Mouse (Mus musculus) midbrain, embryonic 16.5 days (tissue): Measurements from ENCODE around the gene Slc35e3. TPM values are rescaled to one million over a fixed set of nuclear protein-coding genes. Genes with fewer than 3 reads are reported as not detected.

Source experiments
- ATAC-seq: fragments of 200-750 bp; cut with Nextera tagmentation; 2 replicates; pipeline ENCODE4 v1.8.0; 2017; ENCODE audit warnings: moderate TSS enrichment
- H3K27ac ChIP-seq: fragments of 300-500 bp; sonication (generic); 2 replicates; pipeline ENCODE4 v1.5.1; 2014; ENCODE audit warnings: mild to moderate bottlenecking, low read length, mixed read lengths
- H3K27me3 ChIP-seq: fragments of 300-500 bp; sonication (generic); 2 replicates; pipeline ENCODE4 v1.6.1; 2014; ENCODE audit warnings: low read depth, low read length, mixed read lengths; ENCODE audit not compliant: control insufficient read depth, insufficient read depth
- H3K36me3 ChIP-seq: fragments of 300-500 bp; sonication (generic); 2 replicates; pipeline ENCODE4 v1.6.1; 2014; ENCODE audit warnings: mild to moderate bottlenecking, low read length, moderate library complexity, mixed read lengths; ENCODE audit not compliant: control insufficient read depth, insufficient read depth
- H3K4me1 ChIP-seq: fragments of 300-500 bp; sonication (generic); 2 replicates; pipeline ENCODE4 v1.6.1; 2014; ENCODE audit warnings: mild to moderate bottlenecking, low read length, mixed read lengths; ENCODE audit not compliant: control insufficient read depth, insufficient read depth
- H3K4me2 ChIP-seq: fragments of 300-500 bp; sonication (generic); 2 replicates; pipeline ENCODE4 v1.6.1; 2014; ENCODE audit warnings: mild to moderate bottlenecking, low read length, mixed read lengths
- H3K4me3 ChIP-seq: fragments of 300-500 bp; sonication (generic); 2 replicates; pipeline ENCODE4 v1.5.1; 2014; ENCODE audit warnings: low read depth, mild to moderate bottlenecking, low read length, moderate library complexity, mixed read lengths
- H3K9ac ChIP-seq: fragments of 300-500 bp; sonication (generic); 2 replicates; pipeline ENCODE4 v1.6.1; 2014; ENCODE audit warnings: low read depth, low read length, mixed read lengths
- H3K9me3 ChIP-seq: fragments of 300-500 bp; sonication (generic); replicated peaks from 2 replicates; pipeline ENCODE4 v1.6.1; 2014; ENCODE audit warnings: mild to moderate bottlenecking, low read length, mixed read lengths; ENCODE audit not compliant: control insufficient read depth, poor library complexity, severe bottlenecking
- WGBS: fragments of 180-500 bp; shearing (Covaris S2); extraction: QIAGEN DNeasy Blood & Tissue Kit; methylation state at CpG from one replicate; pipeline ENCODE4 v1.1.7; 2014; 5-methylcytosine and 5-hydroxymethylcytosine counted together
- polyA plus RNA-seq: library from polyadenylated mRNA; unstranded; fragments of >200 nt; fragmentation: Nextera tagmentation; extraction: Ambion mirVana; gene quantifications from 2 replicates; pipeline ENCODE4 v1.2.1, GENCODE M21; 2015

Gene Slc35e3
- polyA plus RNA-seq, 1 experiment from 2014 or later = 34.8 TPM

DNA sequence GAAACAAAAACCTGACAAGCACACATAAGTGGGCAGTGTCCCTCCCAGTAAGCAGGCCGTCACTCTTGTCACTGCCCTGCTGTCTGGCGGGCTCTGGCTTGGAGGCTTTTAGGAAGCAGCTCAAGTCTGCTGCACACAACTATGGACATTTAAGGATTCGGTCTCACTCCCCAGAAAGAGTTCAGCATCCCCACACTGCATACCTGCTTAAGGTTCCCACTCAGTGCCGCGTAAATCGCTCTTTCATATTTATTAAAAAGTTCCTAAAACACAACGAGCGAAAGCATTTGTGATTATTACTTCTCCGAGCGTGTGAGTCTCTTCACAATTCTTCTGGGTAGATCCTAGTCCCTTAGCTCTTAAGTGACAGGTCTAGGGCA, 25.0 kb upstream of the Slc35e3 start:
- H3K9ac ChIP-seq = no peak overlapping the region
- H3K36me3 ChIP-seq = peaks cover 43% of the 10 kb centered on the region
- H3K9me3 ChIP-seq = no peaks in the 10 kb centered on the region
- no peaks in the 10 kb centered on the region for H3K27me3 ChIP-seq
- H3K4me3 ChIP-seq = no peak overlapping the region
- H3K4me2 ChIP-seq = no peak overlapping the region
- no peak for ATAC-seq
- whole genome bisulfite sequencing = 95% methylated on average over 10 of the region's 10 CpGs
- H3K27ac ChIP-seq = no peak overlapping the region
- H3K4me1 ChIP-seq = no peaks in the 10 kb centered on the region

GRCm38 (mm10) chr10:117770286-117771130, 24.3 kb upstream of the Slc35e3 start:
- ATAC-seq = no peak
- peaks cover 49% of the 10 kb centered on the region for H3K36me3 ChIP-seq
- 93% methylated on average over 18 of the region's 18 CpGs for WGBS

DNA sequence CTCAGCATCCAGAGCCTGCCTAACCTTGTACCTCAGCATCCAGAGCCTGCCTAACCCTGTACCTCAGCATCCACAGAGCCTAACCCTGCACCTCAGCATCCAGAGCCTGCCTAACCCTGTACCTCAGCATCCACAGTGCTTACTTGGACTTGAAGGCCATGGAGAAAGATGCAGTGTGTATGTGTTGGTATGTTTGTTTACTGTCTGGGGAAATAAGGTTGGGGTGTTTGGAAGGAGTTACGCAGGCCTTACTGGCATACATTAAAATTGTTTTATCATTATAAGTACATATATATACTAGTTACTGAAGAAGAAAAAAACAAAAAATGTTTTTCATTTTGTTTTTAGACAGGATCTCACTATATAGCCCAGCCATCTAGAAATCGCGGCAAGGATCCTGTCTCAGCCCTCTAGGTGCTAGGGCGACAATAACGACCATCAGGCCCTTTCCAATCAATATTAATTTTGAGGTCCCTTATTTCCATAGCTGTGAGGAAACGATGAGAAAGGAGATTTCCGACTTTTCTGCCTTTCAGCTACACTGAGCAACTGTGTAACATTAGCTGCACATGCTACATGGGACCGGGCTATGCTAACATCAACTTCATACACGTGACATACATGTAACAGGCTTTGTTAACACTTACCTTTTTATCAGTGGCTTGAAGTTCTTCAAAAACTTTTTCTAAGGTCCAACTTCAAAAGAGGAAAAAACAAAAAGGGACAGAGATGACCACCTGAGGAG, 23.5 kb upstream of the Slc35e3 start:
- Histone ChIP-seq H3K4me2 (no peak overlapping the region), H3K27ac (no peak overlapping the region), H3K4me3 (no peak overlapping the region), H3K4me1 (no peaks in the 10 kb centered on the region), H3K27me3 (no peaks in the 10 kb centered on the region), H3K9ac (no peak overlapping the region), H3K36me3 (peaks cover 45% of the 10 kb centered on the region), H3K9me3 (no peaks in the 10 kb centered on the region)
- WGBS = 96% methylated on average over 9 of the region's 9 CpGs
- no peak for ATAC-seq

More at GRCm38 (mm10) chr10:117770286-117771130, 24.3 kb upstream of the Slc35e3 start:
- no peaks in the 10 kb centered on the region for H3K4me1 ChIP-seq
- H3K27me3 ChIP-seq = no peaks in the 10 kb centered on the region
- H3K4me3 ChIP-seq = no peak overlapping the region
- H3K9me3 ChIP-seq = no peaks in the 10 kb centered on the region
- H3K9ac ChIP-seq = no peak overlapping the region
- no peak overlapping the region for H3K27ac ChIP-seq
- H3K4me2 ChIP-seq = no peak overlapping the region

DNA sequence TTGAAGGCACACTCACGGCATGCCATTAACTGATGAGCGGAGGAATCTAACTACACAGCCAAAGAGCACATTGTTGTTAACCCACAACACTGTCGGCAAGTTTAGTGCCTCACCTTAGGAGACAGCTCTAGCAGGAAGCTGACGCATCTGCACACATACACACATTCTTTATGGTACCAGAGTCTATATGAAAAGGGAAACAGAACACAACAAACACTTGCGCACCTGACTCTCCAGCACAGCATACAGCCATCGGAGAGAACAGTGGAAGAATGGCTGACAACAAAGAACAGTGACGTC, 21.9 kb upstream of the Slc35e3 start:
- H3K9ac ChIP-seq = no peak overlapping the region
- no peaks in the 10 kb centered on the region for H3K27me3 ChIP-seq
- no peak overlapping the region for H3K4me2 ChIP-seq
- H3K27ac ChIP-seq = no peak overlapping the region
- ATAC-seq = no peak
- 89% methylated on average over 7 of the region's 7 CpGs for WGBS
- no peaks in the 10 kb centered on the region for H3K4me1 ChIP-seq
- H3K9me3 ChIP-seq = no peaks in the 10 kb centered on the region
- peaks cover 40% of the 10 kb centered on the region for H3K36me3 ChIP-seq
- H3K4me3 ChIP-seq = no peak overlapping the region

- ATAC-seq = no peak
- Histone ChIP-seq H3K36me3 (peaks cover 39% of the 10 kb centered on the region), H3K9me3 (no peaks in the 10 kb centered on the region), H3K4me1 (no peaks in the 10 kb centered on the region), H3K9ac (no peak overlapping the region), H3K27me3 (no peaks in the 10 kb centered on the region), H3K4me3 (no peak overlapping the region), H3K27ac (no peak overlapping the region), H3K4me2 (no peak overlapping the region)
- WGBS = 93% methylated on average over 10 of the region's 10 CpGs
Observed at GRCm38 (mm10) chr10:117767286-117768140, 21.3 kb upstream of the Slc35e3 start.

- H3K27ac ChIP-seq = no peak overlapping the region
- no peaks in the 10 kb centered on the region for H3K4me1 ChIP-seq
- no peak overlapping the region for H3K4me3 ChIP-seq
- H3K27me3 ChIP-seq = no peaks in the 10 kb centered on the region
- H3K9me3 ChIP-seq = no peaks in the 10 kb centered on the region
- peaks cover 35% of the 10 kb centered on the region for H3K36me3 ChIP-seq
- no peak overlapping the region for H3K9ac ChIP-seq
- no peak overlapping the region for H3K4me2 ChIP-seq
- WGBS = 97% methylated on average over 5 of the region's 5 CpGs
- ATAC-seq = no peak
Observed at GRCm38 (mm10) chr10:117766896-117767160, 20.7 kb upstream of the Slc35e3 start.

GRCm38 (mm10) chr10:117766111-117766895, 20.1 kb upstream of the Slc35e3 start:
- no peaks in the 10 kb centered on the region for H3K4me1 ChIP-seq
- H3K36me3 ChIP-seq = peaks cover 37% of the 10 kb centered on the region
- WGBS = 95% methylated on average over 16 of the region's 16 CpGs

DNA sequence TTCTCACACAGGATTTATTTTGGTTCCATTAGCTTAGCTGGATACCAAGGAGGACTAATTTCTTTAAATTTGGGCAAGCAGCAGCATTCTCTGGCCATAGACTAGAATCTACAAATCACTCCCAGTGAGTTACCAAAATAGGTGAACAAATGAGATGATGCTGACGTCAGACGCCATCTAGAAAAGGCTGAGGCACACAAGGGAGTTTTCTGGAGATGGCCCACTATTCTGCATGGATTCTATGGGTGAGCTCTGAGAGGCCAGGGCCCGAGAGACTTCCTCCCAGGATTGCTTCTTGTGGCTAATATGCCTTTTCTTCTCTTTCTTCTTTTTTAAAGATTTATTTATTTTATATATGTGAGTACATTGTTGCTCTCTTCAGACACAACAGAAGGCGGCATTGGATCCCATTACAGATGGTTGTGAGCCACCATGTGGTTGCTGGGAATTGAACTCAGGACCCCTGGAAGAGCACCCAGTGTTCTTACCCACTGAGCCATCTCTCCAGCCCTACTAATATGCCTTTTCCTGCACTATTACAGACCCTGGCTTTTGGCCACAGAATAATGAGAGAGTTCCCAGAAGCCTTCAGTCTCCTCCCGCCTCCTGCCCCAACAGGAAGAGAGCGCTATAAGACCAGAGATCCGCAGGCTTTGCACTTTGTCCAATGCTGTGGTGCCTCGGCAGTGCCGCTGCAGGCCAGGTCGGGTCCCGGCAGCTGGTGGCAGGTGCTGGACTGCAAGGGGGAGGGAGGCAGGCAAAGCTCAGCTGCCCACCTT, 19.1 kb upstream of the Slc35e3 start:
- Histone ChIP-seq H3K36me3 (peaks cover 42% of the 10 kb centered on the region), H3K4me1 (no peaks in the 10 kb centered on the region), H3K4me2 (no peak overlapping the region), H3K9me3 (no peaks in the 10 kb centered on the region), H3K4me3 (no peak overlapping the region), H3K27me3 (no peaks in the 10 kb centered on the region), H3K9ac (no peak overlapping the region), H3K27ac (no peak overlapping the region)
- 97% methylated on average over 11 of the region's 11 CpGs for WGBS
- no peak for ATAC-seq

More at GRCm38 (mm10) chr10:117766111-117766895, 20.1 kb upstream of the Slc35e3 start:
- Histone ChIP-seq H3K27me3 (no peaks in the 10 kb centered on the region), H3K27ac (no peak overlapping the region), H3K9me3 (no peaks in the 10 kb centered on the region), H3K9ac (no peak overlapping the region), H3K4me2 (no peak overlapping the region), H3K4me3 (no peak overlapping the region)
- ATAC-seq = no peak
